Mouse (Mus musculus): ENCODE results near the gene Noa1. TPM values are rescaled to one million over a fixed set of nuclear protein-coding genes. Genes with fewer than 3 reads are reported as not detected.
A peak's percentile ranks its signal among the peaks of the same experiment; 100 is the strongest.

Gene Noa1
- polyA plus RNA-seq, 1 experiment from 2014 or later = 36.2 TPM

- 96% methylated on average over 8 of the region's 8 CpGs for WGBS
- no peaks in the 10 kb centered on the region for H3K27me3 ChIP-seq (ENCODE audit: control insufficient read depth, insufficient read depth, low read depth, low read length)
- ATAC-seq = no peak
- peaks cover 31% of the 10 kb centered on the region for H3K36me3 ChIP-seq (ENCODE audit: control insufficient read depth, insufficient read depth, low read length)
- no peak overlapping the region for H3K4me2 ChIP-seq (ENCODE audit: low read length)
- no peaks in the 10 kb centered on the region for H3K9me3 ChIP-seq (replicated peaks; ENCODE audit: control insufficient read depth, low read length, poor library complexity, severe bottlenecking)
- H3K4me3 ChIP-seq (ENCODE audit: low read depth, low read length) = no peak overlapping the region
- H3K4me1 ChIP-seq (ENCODE audit: control insufficient read depth, insufficient read depth, low read length) = no peaks in the 10 kb centered on the region
- H3K27ac ChIP-seq (ENCODE audit: low read length) = no peak overlapping the region
- no peak overlapping the region for H3K9ac ChIP-seq (ENCODE audit: low read depth, low read length)
Measured at GRCm38 (mm10) chr5:77348901-77349300, 39.0 kb upstream of the Noa1 start.

- Histone ChIP-seq H3K36me3 (ENCODE audit: control insufficient read depth, insufficient read depth, low read length) (peaks cover 55% of the 10 kb centered on the region), H3K9me3 (replicated peaks; ENCODE audit: control insufficient read depth, low read length, poor library complexity, severe bottlenecking) (no peaks in the 10 kb centered on the region)
Measured at GRCm38 (mm10) chr5:77340033-77340432, 30.1 kb upstream of the Noa1 start.

DNA sequence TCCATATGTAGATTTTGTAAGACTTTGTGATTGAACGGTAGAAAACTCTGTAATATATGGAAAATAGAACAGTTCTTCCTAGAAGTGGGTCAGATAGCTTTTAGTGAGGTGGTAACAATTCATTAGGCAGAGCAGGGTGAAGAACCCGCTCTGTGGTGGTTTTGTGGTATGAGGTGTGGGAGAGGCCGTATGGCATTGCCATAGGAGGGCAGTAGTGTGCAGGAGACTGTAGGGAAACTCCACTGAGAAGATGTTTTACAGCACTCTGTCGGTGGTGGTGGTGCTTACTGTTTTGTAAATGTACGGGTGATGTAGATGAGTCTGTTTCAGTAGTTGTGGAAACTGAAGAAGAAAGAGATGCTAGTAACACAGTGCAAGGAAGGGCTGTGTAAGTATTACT, 20.3 kb upstream of the Noa1 start:
- 75% methylated on average over 5 of the region's 5 CpGs for WGBS
- H3K27me3 ChIP-seq (ENCODE audit: control insufficient read depth, insufficient read depth, low read depth, low read length) = no peaks in the 10 kb centered on the region
- H3K4me2 ChIP-seq (ENCODE audit: low read length) = no peak overlapping the region
- no peak overlapping the region for H3K27ac ChIP-seq (ENCODE audit: low read length)
- H3K36me3 ChIP-seq (ENCODE audit: control insufficient read depth, insufficient read depth, low read length) = peaks cover 54% of the 10 kb centered on the region
- no peak for ATAC-seq
- H3K9me3 ChIP-seq (replicated peaks; ENCODE audit: control insufficient read depth, low read length, poor library complexity, severe bottlenecking) = no peaks in the 10 kb centered on the region
- H3K4me3 ChIP-seq (ENCODE audit: low read depth, low read length) = no peak overlapping the region
- no peak overlapping the region for H3K9ac ChIP-seq (ENCODE audit: low read depth, low read length)
- no peaks in the 10 kb centered on the region for H3K4me1 ChIP-seq (ENCODE audit: control insufficient read depth, insufficient read depth, low read length)

More at GRCm38 (mm10) chr5:77340033-77340432, 30.1 kb upstream of the Noa1 start:
- no peak overlapping the region for H3K27ac ChIP-seq (ENCODE audit: low read length)
- ATAC-seq = no peak
- no peaks in the 10 kb centered on the region for H3K27me3 ChIP-seq (ENCODE audit: control insufficient read depth, insufficient read depth, low read depth, low read length)
- no peak overlapping the region for H3K4me3 ChIP-seq (ENCODE audit: low read depth, low read length)
- H3K9ac ChIP-seq (ENCODE audit: low read depth, low read length) = no peak overlapping the region
- H3K4me2 ChIP-seq (ENCODE audit: low read length) = no peak overlapping the region
- no peaks in the 10 kb centered on the region for H3K4me1 ChIP-seq (ENCODE audit: control insufficient read depth, insufficient read depth, low read length)
- WGBS = 91% methylated on average over 4 of the region's 4 CpGs

- 81% methylated on average over 1 of the region's 1 CpGs for WGBS
- no peak for ATAC-seq
- H3K4me1 ChIP-seq (ENCODE audit: control insufficient read depth, insufficient read depth, low read length) = no peaks in the 10 kb centered on the region
- H3K4me3 ChIP-seq (ENCODE audit: low read depth, low read length) = no peak overlapping the region
- H3K4me2 ChIP-seq (ENCODE audit: low read length) = no peak overlapping the region
- H3K27ac ChIP-seq (ENCODE audit: low read length) = no peak overlapping the region
- peaks cover 69% of the 10 kb centered on the region for H3K36me3 ChIP-seq (ENCODE audit: control insufficient read depth, insufficient read depth, low read length)
- no peak overlapping the region for H3K9ac ChIP-seq (ENCODE audit: low read depth, low read length)
- H3K27me3 ChIP-seq (ENCODE audit: control insufficient read depth, insufficient read depth, low read depth, low read length) = no peaks in the 10 kb centered on the region
- H3K9me3 ChIP-seq (replicated peaks; ENCODE audit: control insufficient read depth, low read length, poor library complexity, severe bottlenecking) = no peaks in the 10 kb centered on the region
Measured at GRCm38 (mm10) chr5:77324936-77325335, 15.1 kb upstream of the Noa1 start.

GRCm38 (mm10) chr5:77314986-77315385, 5.1 kb upstream of the Noa1 start:
- no peak overlapping the region for H3K27ac ChIP-seq (ENCODE audit: low read length)
- H3K4me2 ChIP-seq (ENCODE audit: low read length) = no peak overlapping the region
- no peaks in the 10 kb centered on the region for H3K27me3 ChIP-seq (ENCODE audit: control insufficient read depth, insufficient read depth, low read depth, low read length)
- H3K9me3 ChIP-seq (replicated peaks; ENCODE audit: control insufficient read depth, low read length, poor library complexity, severe bottlenecking) = no peaks in the 10 kb centered on the region
- ATAC-seq = no peak
- peaks cover 10% of the 10 kb centered on the region for H3K4me1 ChIP-seq (ENCODE audit: control insufficient read depth, insufficient read depth, low read length)
- H3K36me3 ChIP-seq (ENCODE audit: control insufficient read depth, insufficient read depth, low read length) = peaks cover 18% of the 10 kb centered on the region
- WGBS = 96% methylated on average over 6 of the region's 6 CpGs
- H3K9ac ChIP-seq (ENCODE audit: low read depth, low read length) = no peak overlapping the region
- no peak overlapping the region for H3K4me3 ChIP-seq (ENCODE audit: low read depth, low read length)

DNA sequence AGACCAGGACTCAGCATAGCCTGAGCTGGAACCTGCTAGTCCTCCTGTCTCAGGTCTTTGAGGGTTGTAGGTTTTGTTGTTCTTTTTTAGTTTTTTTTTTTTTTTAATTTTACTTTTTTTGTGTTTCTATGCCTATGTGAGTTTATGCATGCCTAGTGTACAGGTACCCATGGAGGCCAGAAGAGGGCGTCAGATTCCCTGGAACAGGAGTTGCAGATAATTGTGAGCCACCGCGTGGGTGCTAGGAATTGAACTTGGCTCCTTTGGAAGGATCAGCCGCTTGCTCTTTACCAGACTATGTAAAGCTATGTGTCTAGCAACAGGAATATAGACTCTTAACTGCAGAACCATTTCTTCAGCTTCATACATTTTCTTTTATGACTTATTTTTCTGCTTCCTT, 4.3 kb upstream of the Noa1 start:
- Histone ChIP-seq H3K9me3 (replicated peaks; ENCODE audit: control insufficient read depth, low read length, poor library complexity, severe bottlenecking) (no peaks in the 10 kb centered on the region), H3K4me1 (ENCODE audit: control insufficient read depth, insufficient read depth, low read length) (peaks cover 10% of the 10 kb centered on the region), H3K4me2 (ENCODE audit: low read length) (no peak overlapping the region), H3K27ac (ENCODE audit: low read length) (no peak overlapping the region), H3K4me3 (ENCODE audit: low read depth, low read length) (no peak overlapping the region), H3K27me3 (ENCODE audit: control insufficient read depth, insufficient read depth, low read depth, low read length) (no peaks in the 10 kb centered on the region), H3K9ac (ENCODE audit: low read depth, low read length) (no peak overlapping the region), H3K36me3 (ENCODE audit: control insufficient read depth, insufficient read depth, low read length) (peaks cover 16% of the 10 kb centered on the region)
- ATAC-seq = no peak
- 93% methylated on average over 4 of the region's 4 CpGs for WGBS

DNA sequence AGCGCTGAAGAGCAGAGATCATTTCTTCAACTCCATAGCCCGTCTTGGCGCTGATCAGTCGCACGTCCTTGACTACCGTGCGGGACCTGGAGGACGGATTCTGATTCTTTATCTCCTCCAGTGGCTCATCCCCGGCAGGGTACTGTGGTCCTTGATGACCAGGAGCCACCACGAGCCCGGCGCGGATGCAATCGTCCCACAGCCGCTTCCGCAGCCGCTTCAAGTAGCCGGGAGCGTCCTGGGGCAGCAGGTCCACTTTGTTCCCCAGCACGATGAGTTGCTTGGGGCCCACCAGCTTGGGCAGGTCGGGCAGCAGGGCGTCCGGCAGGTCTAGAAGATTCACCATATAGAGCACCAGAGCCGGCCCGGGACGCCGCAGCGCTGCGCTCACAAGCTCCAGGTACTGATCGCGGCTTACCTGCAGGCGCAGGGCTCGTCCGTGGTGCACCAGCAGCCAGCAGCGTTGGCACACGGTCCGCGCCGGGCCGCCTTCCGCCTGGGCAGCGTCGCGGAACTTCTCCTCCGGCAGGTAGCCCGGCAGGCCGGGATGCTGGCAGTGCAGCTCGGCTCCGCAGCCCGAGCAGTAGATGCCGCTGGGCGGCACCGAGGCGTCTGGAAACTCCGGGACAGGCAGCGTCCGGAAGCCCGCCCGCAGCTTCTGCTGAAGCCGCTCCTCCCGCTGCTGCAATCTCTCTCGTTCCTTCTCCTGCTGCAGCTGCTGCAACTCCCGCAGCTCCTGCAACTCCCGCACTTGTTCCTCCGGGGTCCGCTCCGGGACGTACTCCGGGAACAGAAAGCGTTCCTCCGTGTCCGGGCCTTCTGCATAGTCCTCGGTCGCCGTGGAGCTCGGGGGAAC, 605 bp downstream of the Noa1 start:
- peak; percentile 37 for ATAC-seq
- Histone ChIP-seq H3K4me2 (ENCODE audit: low read length) (peak overlapping the region; percentile 99), H3K27ac (ENCODE audit: low read length) (peak overlapping the region; percentile 90), H3K4me3 (ENCODE audit: low read depth, low read length) (peak overlapping the region; percentile 76), H3K9me3 (replicated peaks; ENCODE audit: control insufficient read depth, low read length, poor library complexity, severe bottlenecking) (no peaks in the 10 kb centered on the region), H3K4me1 (ENCODE audit: control insufficient read depth, insufficient read depth, low read length) (peaks cover 22% of the 10 kb centered on the region), H3K9ac (ENCODE audit: low read depth, low read length) (peak overlapping the region; percentile 82), H3K36me3 (ENCODE audit: control insufficient read depth, insufficient read depth, low read length) (peaks cover 11% of the 10 kb centered on the region; the same call in 1 of the 2 replicates), H3K27me3 (ENCODE audit: control insufficient read depth, insufficient read depth, low read depth, low read length) (no peaks in the 10 kb centered on the region)
- WGBS = 0% methylated on average over 74 of the region's 76 CpGs

DNA sequence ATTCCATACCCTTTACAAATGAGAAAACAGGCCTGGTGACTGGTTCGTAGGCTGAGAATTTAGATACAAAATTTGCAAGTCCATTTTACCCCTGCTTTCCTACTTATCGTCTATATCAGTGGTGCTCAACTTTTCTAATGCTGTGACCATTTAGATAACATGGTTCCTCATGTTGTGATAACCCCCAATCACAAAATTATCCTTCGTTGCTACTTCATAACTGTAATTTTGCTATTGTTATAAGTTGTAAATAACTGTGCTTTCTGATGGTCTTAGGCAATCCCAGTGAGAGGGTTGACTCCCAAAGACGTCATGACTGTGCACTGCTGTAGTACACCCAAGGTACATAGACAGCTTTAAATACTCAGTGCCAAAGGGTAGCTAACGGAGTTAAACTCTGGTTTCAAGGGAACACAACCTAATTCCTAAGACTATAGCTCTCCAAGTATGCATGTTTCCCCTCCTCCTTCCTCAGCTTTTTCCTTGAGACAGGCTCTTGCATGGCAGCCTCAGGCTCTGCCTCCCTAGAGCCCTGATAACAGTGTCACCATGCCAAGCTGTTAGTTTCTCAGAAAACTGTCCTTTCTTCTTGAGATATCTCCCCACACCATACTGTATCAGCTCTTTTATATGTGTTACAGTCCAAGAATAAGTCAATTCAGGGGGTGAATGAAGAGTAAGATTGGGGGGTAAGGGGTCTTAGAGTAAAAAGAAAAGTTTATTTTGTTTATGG, 1.9 kb downstream of the Noa1 start:
- peaks cover 22% of the 10 kb centered on the region for H3K4me1 ChIP-seq (ENCODE audit: control insufficient read depth, insufficient read depth, low read length)
- ATAC-seq = no peak
- peak overlapping the region; percentile 76 for H3K4me3 ChIP-seq (ENCODE audit: low read depth, low read length)
- no peaks in the 10 kb centered on the region for H3K9me3 ChIP-seq (replicated peaks; ENCODE audit: control insufficient read depth, low read length, poor library complexity, severe bottlenecking)
- 78% methylated on average over 5 of the region's 5 CpGs for WGBS
- no peaks in the 10 kb centered on the region for H3K27me3 ChIP-seq (ENCODE audit: control insufficient read depth, insufficient read depth, low read depth, low read length)
- 0 out of 2 replicates have a peak overlapping the region, but pooled peaks have one; percentile 13 for H3K9ac ChIP-seq (ENCODE audit: low read depth, low read length)
- peak overlapping the region; percentile 99 for H3K4me2 ChIP-seq (ENCODE audit: low read length)
- H3K36me3 ChIP-seq (ENCODE audit: control insufficient read depth, insufficient read depth, low read length) = peaks cover 11% of the 10 kb centered on the region; the same call in 1 of the 2 replicates
- H3K27ac ChIP-seq (ENCODE audit: low read length) = no peak overlapping the region

Data from midbrain, embryonic 16.5 days (tissue).